Mouse (Mus musculus) right cerebral cortex, postnatal 14 days (tissue): ENCODE measurements around the gene Utrn.
"Not testable (repeated sequence)": the region's sequence is repeated elsewhere in the genome, so short reads cannot be mapped to it uniquely, and the experiment has no call there.

Experiments
- DNase-seq: peaks from one replicate; pipeline ENCODE4 v3.0.0; 2022

Gene Utrn

GRCm38 (mm10) chr10:12662035-12662434, 207.1 kb downstream of the Utrn start:
- DNase-seq, result no peak

- no peak for DNase-seq
Measured at GRCm38 (mm10) chr10:12658023-12658744, 211.0 kb downstream of the Utrn start.

- no peak for DNase-seq
Measured at GRCm38 (mm10) chr10:12652988-12653387, 216.2 kb downstream of the Utrn start.

- DNase-seq, result no peak
Measured at GRCm38 (mm10) chr10:12646119-12646518, 223.0 kb downstream of the Utrn start.

- peak; percentile 13 for DNase-seq
Measured at GRCm38 (mm10) chr10:12643336-12643735, 225.8 kb downstream of the Utrn start.

GRCm38 (mm10) chr10:12639638-12640037, 229.5 kb downstream of the Utrn start:
- no peak for DNase-seq

- DNase-seq, result no peak
Measured at GRCm38 (mm10) chr10:12633965-12634364, 235.2 kb downstream of the Utrn start.

GRCm38 (mm10) chr10:12630933-12631332, 238.2 kb downstream of the Utrn start:
- DNase-seq, result no peak

- no peak for DNase-seq
Measured at GRCm38 (mm10) chr10:12618397-12618796, 250.8 kb downstream of the Utrn start.

- DNase-seq, result no peak
Measured at GRCm38 (mm10) chr10:12615723-12616122, 253.4 kb downstream of the Utrn start.

GRCm38 (mm10) chr10:12614465-12615199, 254.5 kb downstream of the Utrn start:
- DNase-seq, result peak; percentile 60

- DNase-seq, result peak; percentile 24
Measured at GRCm38 (mm10) chr10:12612235-12612863, 256.8 kb downstream of the Utrn start.

- no peak for DNase-seq
Measured at GRCm38 (mm10) chr10:12609896-12610295, 259.3 kb downstream of the Utrn start.

GRCm38 (mm10) chr10:12608634-12609033, 260.5 kb downstream of the Utrn start:
- DNase-seq, result no peak

- not testable (repeated sequence) for DNase-seq
Measured at GRCm38 (mm10) chr10:12607180-12607579, 262.0 kb downstream of the Utrn start.

- no peak for DNase-seq
Measured at GRCm38 (mm10) chr10:12595379-12595778, 273.8 kb downstream of the Utrn start.

GRCm38 (mm10) chr10:12594958-12595357, 274.2 kb downstream of the Utrn start:
- no peak for DNase-seq

- no peak for DNase-seq
Measured at GRCm38 (mm10) chr10:12593071-12593470, 276.1 kb downstream of the Utrn start.

GRCm38 (mm10) chr10:12591946-12592345, 277.2 kb downstream of the Utrn start:
- no peak for DNase-seq

- DNase-seq, result no peak
Measured at GRCm38 (mm10) chr10:12588051-12588450, 281.1 kb downstream of the Utrn start.

GRCm38 (mm10) chr10:12587318-12587717, 281.8 kb downstream of the Utrn start:
- no peak for DNase-seq

- DNase-seq, result no peak
Measured at GRCm38 (mm10) chr10:12586825-12587224, 282.3 kb downstream of the Utrn start.

- DNase-seq, result no peak
Measured at GRCm38 (mm10) chr10:12586200-12586599, 283.0 kb downstream of the Utrn start.

- no peak for DNase-seq
Measured at GRCm38 (mm10) chr10:12583473-12583872, 285.7 kb downstream of the Utrn start.
